Mouse (Mus musculus) ES-E14 (cell line): Measurements from ENCODE around the gene BC080695.
"Not testable (repeated sequence)": the region's sequence is repeated elsewhere in the genome, so short reads cannot be mapped to it uniquely, and the experiment has no call there.

Experiments used
- CHD2 ChIP-seq: IDR thresholded peaks from 2 replicates; pipeline ENCODE4 v1.6.1; 2014; ENCODE audit warnings: mild to moderate bottlenecking, low read depth, low read length, inconsistent platforms
- HCFC1 ChIP-seq: IDR thresholded peaks from 2 replicates; pipeline ENCODE4 v1.6.1; 2012; ENCODE audit warnings: low read length, inconsistent platforms, borderline replicate concordance; ENCODE audit not compliant: insufficient read depth
- MAFK ChIP-seq: IDR thresholded peaks from 2 replicates; pipeline ENCODE4 v1.6.1; 2014; ENCODE audit warnings: mild to moderate bottlenecking, low read depth, low read length, inconsistent platforms; ENCODE audit not compliant: insufficient read depth
- ZNF384 ChIP-seq: IDR thresholded peaks from 2 replicates; pipeline ENCODE4 v1.6.1; 2012; ENCODE audit warnings: low read depth, low read length, inconsistent platforms

DNA sequence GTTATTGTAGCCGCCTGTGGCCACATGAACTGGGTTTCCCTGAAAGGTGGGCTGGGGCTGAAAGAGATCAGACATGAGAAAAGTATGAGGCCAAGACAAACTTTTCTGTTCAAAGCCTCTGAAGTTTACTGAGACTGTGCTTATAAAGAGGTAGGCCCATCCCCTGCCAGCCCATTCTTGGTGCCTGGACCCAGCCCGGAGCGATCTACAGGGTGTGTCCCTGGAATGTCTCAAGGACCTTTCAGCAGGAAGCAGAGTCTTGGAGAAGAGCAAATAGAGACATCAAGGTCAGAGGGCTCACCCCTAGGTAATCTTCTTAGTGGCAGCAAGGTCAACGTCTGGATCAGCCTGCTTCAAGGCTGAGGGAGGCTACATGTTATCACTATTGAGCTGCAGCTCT lies 66.6 kb downstream of the BC080695 start:
- TF ChIP-seq ZNF384, HCFC1, CHD2, MAFK: not testable (repeated sequence)
